Mouse (Mus musculus) hindlimb bud, embryonic 11.5 days (tissue): ENCODE data around the gene Ccdc65.

Source experiments
- DNase-seq: peaks from one replicate; pipeline ENCODE4 v3.0.0-alpha.2; 2012; ENCODE audit warnings: low read depth, low spot score; ENCODE audit errors: extremely low spot score

The Ccdc65 gene

DNA sequence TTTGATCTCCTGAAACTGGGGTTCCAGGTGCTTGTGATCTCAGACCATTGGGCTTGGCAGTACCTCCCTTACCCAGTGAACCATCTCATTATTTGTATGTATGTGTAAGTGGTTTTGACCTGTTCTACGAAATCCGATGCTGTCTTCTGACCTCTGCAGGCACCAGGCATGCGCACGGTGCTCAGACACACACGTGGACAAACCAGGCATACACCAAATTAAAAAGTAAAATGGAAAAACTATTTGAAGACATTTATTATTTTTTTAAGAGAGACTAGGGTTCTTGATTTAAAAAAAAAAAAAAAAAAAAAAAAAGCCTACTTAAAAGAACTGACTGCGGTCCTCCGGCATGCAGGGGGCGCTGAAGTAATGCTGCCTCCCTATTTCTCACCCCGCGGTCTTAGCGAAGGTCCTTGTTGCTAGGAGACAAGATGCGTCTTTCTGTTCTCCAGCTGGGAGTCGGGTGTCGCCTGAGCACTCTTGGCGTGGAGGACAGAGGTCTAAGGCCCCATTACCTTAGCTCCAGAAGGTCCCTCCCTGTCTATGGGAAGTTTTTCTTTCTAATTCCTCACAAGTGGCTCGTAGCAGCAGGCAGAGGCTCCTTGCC lies at the start of gene Ccdc65:
Gene Ccdc65, plus strand, starts transcription at position 442 of the 607 bp plus-strand sequence.
- DNase-seq = peak; percentile 63

- no peak for DNase-seq
Measured at GRCm38 (mm10) chr15:98662198-98662566, 45.8 kb upstream of the Ccdc65 start.

DNA sequence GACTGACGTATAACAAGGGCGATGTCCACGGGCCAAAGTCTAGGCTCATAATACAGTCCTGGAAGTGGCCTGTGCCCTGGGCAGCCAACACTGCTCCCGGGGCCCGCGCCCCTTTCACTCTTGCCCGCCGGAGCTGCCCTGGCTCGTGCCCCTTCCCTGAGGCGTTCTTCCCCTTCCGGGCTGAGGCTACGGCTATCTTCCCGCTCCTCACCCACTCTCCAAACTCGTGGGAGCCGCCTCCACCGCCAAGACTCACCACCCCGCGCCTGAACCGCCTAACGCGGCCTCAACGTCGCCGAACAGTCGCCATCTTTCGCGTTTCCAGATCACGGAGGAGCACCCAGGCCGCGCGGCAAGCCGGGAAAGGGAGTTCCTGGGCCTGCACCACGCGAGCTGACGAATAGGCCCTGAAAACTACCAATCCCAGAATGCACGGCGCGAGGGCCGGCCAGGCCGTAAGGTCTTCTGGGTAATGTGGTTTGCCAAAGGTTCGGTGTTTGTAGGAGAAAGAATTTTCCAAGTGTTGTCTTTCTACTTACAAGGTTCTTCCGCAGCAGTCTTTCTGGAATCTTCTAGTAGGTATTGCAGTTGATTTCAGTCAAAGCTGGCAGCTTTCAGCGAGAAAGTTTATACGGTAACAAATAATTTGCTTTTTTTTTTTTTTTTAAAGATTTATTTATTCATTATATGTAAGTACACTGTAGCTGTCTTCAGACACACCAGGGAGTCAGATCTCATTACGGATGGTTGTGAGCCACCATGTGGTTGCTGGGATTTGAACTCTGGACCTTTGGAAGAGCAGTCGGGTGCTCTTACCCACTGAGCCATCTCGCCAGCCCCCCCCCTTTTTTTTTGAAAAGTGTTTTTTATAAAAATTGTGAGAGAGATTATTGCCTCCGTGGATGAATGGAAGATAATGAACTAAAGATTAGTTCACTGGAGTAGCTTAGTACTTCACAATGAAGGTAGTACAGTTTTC lies 45.2 kb upstream of the Ccdc65 start, which contains the start of gene Ddx23:
Gene Ddx23, minus strand, starts transcription at position 328 of the 979 bp plus-strand sequence.
- peak; percentile 84 for DNase-seq

DNA sequence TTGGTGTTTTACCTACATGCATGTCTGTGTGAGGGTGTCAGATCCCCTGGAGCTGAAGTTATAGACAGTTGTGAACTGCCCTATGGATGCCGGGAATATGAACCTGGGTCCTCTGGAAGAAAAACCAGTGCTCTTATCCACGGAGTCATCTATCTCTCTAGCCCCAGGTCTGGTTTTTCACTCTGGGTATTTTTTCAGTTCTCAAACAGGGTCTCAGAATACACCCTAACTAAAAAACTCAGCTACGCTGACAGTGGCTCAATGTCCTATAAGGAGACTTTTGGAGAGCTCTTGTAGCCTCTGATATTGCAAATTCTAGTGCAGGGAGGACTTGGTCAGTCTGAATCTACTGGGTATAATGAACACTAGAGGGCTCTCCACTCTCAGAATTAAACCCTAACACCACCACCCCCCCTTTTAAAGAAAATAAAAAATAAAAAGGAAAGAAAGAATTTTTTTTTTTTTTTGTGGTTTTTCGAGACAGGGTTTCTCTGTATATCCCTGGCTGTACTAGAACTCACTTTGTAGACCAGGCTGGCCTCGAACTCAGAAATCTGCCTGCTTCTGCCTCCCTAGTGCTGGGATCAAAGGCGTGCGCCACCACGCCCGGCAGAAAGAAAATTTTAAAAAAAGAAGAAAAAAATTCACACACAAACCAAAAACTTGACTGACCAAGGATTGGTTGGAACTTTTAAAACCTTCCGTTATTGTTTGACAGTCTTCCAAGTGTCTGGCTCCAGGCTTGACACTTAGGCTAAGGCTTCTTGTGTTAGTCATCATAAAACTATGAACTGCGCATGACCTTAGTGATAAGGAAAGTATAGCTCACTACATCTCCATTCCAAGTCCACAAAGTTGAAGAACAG lies 43.7 kb upstream of the Ccdc65 start:
- DNase-seq = no peak

DNA sequence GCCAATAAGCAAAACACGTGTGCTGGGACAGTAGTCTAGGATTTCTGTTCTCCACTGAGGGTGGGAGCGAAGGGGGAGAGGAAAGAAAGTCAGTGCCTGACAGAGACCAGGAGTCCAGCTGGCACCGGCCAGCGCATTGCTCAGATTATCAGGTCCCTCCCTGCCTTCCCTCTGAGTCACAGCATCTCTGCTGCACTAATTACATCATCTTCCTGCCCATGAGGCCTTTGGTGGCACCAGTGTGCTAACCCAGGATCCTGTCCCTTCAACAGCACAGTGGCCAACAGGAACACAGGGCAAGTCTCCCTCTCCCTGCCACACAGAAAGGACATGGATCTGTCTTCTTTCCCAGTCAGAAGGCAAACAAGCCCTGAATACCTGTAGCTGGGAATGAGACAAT lies 35.4 kb upstream of the Ccdc65 start:
- no peak for DNase-seq

DNA sequence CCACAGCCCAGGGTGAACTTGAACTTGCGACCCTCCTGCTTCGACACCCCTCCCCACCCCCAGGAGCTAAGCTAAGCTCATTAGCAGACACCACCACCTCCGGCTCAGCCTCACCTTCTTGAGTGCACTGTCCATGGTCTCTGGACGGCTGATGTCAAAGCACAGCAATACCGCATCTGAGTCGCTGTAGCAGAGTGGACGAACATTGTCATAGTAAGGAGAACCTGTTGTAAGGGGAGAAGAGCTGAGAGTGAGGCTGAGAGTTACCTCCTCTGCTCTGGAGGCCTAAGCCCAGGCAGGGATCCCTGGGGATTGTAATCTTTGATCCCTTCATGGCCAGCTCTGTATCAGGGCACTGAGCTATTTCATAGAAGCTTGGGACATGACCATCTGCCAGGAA lies 34.3 kb upstream of the Ccdc65 start:
- no peak for DNase-seq

DNA sequence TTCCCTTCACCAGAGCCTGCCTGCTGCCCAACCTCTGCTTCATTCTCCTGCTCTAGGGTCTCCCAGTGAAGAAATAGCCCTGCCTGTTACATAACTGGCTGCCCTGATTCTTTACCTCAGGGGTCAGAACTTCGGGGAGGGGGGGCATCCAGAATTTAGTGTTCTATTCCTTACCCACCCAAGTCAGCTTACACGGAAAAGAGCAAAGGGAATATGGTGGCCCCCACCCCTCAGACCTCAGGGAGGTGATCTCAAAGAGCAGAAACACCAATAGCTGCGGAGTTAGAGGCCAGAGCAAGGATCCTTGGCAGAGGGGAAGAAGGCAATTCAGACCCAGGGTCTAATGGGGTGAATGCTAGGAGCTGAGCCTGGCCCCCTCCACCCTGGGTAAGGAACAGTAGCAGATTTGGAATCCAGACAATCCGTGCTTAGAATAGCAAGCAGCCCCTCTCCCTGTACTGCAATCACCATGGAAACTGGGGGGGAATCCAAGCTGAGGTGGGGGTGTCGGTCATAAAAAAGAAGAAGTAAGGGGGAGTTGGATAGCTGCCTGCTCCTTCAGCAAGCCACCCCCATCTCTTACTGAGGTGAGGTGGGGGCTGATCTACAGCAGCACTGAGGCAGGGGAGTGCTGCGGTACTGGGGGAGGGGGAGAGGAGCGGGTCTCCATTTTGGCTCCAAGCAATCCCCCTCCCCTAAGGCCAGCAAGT lies 33.6 kb upstream of the Ccdc65 start:
- DNase-seq = no peak

- DNase-seq = no peak
Measured at GRCm38 (mm10) chr15:98674994-98675545, 32.9 kb upstream of the Ccdc65 start.

- DNase-seq = no peak
Measured at GRCm38 (mm10) chr15:98675634-98676250, 32.3 kb upstream of the Ccdc65 start.

DNA sequence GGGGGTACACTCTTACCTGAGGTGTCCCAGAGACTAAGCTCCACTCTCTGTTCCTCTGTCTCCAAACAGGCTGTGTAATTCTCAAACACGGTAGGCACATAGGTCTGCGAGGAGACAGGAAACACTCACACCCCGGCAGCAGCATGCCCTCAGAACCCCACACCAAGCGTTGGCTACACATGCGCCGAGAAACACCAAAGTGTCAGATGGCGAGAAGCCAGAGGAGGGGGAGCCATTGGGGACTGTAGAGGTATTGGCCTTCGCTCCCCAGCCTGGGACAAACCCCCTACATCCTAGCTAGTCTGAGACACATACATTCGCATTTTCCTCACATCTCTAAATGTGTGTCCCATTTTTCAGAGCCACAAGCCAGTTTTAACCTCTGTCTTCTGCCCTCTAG lies 31.5 kb upstream of the Ccdc65 start:
- DNase-seq = no peak

DNA sequence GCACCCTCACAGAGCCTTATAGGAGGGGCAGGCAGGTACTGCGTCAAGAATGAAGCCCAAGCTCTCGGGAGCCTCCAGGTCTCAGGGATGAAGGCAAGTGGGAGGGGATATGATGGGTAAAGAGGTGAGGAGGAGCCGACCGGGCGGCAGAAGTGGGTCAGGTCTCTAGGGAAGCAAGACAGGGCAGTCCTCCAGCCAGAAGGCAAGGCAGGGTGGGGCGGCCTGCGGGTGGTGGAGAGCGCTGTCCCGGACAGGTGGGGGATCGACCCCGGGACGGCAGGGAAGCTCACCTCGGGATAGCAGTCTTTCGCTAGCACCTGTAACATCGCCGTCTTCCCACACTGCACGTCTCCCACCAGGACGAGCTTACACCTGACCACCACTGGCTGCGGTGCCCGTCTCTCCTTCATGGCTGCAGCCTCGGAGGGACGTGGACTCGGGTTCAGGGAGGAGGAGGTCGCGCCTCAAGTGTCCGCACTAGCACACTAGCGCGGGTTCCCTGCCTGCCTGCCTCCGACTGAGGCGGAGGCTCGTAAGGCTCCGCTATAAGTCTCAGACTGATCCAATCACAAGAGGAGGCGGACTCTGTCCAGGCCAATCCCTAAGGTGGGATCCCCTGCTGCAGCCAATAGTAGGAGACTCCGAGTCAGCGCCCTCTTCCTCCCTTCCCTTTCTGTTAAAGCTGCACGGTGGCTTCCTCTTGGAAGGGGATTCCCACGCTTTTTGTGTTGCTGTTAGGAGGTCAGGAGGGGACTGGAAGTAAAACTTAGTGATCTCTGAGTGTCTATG lies 30.9 kb upstream of the Ccdc65 start, which contains the start of gene Rnd1:
Gene Rnd1, minus strand, starts transcription at position 522 of the 789 bp plus-strand sequence.
- peak; percentile 68 for DNase-seq

DNA sequence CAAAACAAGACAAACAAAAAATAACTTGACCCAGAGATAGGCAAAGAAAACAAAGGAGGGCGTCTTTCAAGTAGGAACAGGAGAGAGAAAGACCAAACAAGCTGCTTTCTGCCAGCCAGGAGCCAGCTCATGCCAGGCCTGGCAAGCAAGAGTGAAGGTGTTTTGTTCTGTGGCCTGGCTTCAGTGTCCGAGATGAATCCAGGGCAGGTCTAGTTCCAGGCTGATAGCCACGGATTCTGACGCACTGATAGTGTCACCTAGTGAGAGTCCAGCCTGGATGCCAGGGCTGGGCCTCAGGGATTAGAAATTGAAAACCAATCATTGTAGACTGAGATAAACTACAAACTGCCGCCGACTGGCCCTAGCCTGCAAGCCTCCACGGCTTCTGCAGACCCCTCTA lies 30.0 kb upstream of the Ccdc65 start:
- DNase-seq = no peak

GRCm38 (mm10) chr15:98680660-98681059 lies 27.3 kb upstream of the Ccdc65 start:
- DNase-seq = no peak

DNA sequence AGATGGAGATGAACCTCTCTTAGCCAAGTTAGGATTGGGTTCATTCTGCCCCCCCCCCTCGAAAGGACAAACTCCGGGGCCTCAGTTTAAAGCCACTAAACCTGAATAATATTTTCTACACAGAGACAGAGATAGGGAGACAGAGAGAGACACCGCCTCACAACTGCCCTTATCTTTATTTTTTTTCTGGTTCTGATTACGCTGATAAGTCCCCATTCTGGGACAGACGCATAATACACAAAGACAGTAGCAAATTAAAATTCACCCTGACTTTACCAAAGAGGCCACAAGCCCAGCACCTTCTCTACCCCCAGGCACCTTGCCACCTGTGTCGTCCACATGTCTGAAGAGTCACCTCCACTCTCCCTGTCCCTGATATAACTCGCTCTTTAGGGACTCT lies 26.4 kb upstream of the Ccdc65 start:
- no peak for DNase-seq

- DNase-seq = no peak
Measured at GRCm38 (mm10) chr15:98683177-98683576, 24.8 kb upstream of the Ccdc65 start.

- DNase-seq = no peak
Measured at GRCm38 (mm10) chr15:98683746-98684145, 24.3 kb upstream of the Ccdc65 start.

DNA sequence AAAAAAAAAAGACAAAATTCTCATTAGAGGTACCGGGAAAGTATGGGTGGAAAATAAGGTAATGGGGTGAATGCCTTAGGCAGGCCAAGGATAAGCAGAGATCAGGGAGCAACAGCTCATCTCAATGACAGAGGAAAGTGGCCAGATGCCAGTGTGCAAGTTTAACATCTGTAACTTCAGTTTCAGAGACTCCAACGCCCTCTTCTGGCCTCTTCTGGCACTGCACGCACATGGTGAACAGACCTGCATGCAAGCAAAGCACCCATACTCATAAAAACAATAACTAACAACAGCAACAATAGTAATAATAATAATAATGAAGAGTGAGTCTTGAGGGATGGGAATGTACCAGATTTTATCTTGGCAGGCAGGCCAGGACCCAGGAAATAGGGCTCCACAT lies 22.1 kb upstream of the Ccdc65 start:
- no peak for DNase-seq

DNA sequence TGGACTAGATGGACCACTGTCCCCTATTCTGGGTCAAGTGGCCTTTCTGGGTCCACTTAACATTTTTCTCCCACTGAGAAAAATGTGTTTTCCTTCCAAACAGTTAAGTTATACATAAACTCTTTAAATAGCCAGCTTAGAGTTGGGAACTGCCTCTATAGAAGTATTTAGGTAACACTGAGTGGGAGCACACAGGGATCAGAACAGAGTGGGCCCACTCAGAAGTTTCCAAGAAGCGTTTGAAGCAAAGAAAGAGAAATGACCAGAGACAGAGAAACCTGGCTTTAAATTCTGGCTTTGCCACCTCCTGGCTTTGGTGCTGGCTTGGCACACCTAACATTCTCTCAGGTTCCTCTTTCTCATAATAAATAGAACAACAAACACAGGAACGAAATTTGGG lies 18.3 kb upstream of the Ccdc65 start:
- no peak for DNase-seq
